Mouse (Mus musculus) c-Kit-positive CD71-positive TER-119-positive erythroid progenitor cells, embryonic 14.5 days (primary cell): ENCODE data around the gene G6pc.
"Not testable (repeated sequence)": the region's sequence is repeated elsewhere in the genome, so short reads cannot be mapped to it uniquely, and the experiment has no call there.

Experiments
- DNase-seq: peaks from one replicate; pipeline ENCODE4 v3.0.0-alpha.2; 2013; ENCODE audit warnings: low spot score

The G6pc gene

DNA sequence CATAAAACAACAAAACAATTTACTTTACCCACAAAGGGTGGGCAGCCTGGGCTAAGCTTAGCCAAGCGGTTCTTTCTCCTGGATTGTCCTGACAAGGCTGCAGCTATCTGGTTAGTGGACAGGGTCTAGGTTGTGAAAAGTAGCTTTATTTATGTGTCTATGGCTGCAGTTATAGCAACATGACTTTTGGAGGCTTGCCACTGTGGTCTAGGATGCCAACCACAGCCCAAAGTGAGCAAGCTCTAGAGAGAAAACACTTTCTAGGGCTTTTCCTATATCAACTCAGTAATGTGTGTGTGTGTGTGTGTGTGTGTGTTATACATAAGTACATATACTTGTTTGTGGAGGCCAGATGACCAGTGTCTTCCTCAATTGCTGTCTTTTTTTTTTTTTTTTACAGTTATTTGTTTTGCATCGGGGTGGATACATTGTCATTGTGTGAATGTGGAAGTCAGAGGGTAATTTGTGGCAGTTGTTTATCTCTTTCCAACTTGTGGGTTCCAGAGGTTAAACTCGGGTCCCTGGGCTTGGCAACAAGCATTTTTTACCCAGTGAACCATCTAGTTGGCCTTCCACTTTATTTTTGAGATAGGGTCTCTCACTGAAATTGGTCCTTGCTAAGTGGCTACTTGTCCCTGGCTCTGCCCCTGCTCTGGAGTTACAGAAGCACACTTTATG, 9.7 kb upstream of the G6pc start:
- no peak for DNase-seq

DNA sequence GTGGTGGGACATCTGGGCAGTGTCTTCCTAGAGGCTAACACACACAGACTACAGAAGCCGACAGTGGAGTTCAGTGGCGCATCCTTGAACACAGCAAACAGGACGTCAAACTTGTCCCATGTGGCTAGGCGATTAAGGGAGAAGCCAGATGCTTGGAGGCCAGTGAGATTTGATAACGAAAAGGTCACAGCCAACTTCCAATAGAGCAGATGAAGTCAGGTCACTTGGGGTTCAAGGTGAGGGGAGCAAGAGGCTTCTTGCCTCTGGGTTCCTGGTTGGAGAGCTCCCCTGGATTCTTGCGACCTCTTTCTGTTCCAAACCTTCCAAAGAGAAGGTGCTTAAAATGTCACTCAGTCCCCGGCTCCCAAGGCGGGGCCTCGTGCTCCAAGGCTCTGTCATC, 7.6 kb upstream of the G6pc start:
- DNase-seq: no peak

GRCm38 (mm10) chr11:101360651-101361113, 6.7 kb upstream of the G6pc start:
- no peak for DNase-seq

GRCm38 (mm10) chr11:101364531-101364931, 2.8 kb upstream of the G6pc start:
- DNase-seq: no peak

GRCm38 (mm10) chr11:101370141-101370540, 2.8 kb downstream of the G6pc start:
- DNase-seq: no peak

DNA sequence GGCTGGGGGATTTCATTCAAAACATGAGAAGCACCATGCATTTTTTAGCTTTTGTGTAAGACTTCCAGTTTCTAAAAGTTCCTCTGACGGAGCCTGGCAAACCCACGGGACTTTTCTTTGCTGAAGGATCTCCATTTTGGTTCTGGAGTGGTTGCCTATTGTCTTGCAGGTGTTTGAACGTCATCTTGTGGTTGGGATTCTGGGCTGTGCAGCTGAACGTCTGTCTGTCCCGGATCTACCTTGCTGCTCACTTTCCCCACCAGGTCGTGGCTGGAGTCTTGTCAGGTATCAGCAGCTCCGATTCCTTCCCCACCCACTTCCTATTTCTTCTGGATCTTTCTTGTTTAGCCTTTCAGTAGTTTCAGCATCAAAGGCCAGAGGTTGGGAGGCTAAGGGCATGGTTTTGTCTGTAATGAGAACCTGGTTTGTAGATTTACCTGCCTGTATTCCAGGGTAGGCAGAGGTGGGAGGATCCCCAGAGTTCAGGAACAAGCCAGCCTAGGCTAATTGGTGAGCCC, 7.1 kb downstream of the G6pc start:
- DNase-seq: no peak

DNA sequence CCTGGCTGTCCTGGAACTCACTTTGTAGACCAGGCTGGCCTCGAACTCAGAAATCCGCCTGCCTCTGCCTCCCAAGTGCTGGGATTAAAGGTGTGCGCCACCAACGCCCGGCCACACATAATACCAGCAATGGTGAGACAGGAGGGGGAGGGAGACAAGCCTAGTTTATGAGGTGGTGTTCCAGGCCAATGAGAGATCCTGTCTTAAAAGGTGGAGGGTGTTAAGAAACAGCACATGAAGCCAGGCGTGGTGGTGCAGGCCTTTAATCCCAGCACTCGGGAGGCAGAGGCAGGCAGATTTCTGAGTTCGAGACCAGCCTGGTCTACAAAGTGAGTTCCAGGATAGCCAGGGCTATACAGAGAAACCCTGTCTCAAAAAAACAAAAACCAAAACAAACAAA, 10.8 kb downstream of the G6pc start:
- not testable (repeated sequence) for DNase-seq

DNA sequence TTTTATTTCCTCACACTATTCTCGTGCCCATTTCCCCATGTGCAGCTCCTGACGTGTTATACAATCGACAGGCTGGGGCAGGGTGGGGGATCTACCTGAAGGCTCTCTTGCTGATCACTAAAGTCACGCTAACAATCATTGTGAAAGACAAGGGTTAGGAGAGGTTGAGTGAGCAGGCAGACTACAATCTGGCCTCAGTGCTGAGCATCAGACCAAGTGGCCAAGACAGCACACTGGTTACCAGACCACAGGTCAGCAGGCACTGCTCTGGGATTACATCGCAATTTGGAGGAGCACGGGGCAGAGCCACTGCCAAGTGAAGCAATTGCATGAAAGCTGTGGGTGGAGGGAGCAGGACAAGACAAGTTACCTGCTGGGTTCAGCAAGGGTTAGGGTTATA, 11.6 kb downstream of the G6pc start:
- DNase-seq: no peak

DNA sequence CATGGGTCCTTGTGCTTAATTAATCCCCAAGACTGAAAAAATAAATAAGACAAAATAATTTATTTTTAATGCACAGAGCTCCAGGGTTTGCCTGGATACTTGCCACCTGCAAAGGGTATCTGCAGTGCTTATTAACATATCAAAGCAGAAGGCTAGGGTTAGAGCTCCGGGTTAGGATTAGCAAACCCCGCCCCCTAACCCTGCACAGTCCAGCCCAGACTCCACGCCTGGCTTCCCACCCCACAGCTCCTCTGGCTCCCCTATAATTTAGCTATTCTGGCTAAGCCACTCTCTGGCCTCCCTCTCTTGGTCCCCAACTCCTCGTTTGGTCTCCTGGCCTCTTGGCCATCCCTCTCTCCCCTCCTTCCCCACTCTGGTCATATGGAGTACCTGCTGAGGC, 14.5 kb downstream of the G6pc start:
- DNase-seq: no peak

GRCm38 (mm10) chr11:101395110-101395509, 27.7 kb downstream of the G6pc start:
- peak; percentile 42 for DNase-seq

- no peak for DNase-seq
Observed at GRCm38 (mm10) chr11:101415306-101415705, 47.9 kb downstream of the G6pc start.

- DNase-seq: peak; percentile 70
Observed at GRCm38 (mm10) chr11:101416433-101417100, 49.2 kb downstream of the G6pc start.

DNA sequence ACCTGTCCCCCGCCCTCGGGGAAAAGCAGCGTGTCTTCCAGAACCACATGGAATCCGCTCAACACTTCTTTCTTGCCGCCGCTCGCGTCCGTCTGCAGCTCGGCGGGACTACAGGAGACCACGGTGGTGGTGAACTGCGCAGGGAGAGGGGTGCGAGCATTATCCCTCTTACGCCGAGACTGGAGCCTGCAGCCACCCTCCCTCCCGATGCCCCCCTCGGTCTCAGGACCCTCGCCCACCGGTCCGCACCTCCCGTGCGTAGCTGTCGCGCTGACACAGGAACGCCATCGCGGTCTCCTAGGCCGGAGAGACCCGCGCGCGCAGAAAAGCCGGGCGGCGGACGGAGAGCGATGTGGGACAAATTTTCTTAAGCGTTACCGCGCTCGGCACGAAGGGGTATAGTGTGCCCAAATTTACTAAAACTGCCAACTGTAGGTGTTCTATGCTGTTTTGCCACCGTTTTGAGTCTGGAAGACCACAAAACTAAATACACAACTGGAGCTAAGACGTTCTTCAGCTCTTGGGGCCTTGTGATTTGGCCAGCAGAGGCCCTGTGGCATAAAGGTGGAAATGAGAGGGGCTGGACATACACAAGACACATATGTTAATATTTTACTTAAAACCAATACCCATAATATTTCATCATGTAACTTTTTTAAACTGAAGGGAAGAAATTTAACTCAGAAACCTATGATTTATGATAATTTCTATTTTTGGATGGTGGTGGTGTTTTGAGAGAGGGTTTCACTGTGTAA, 49.9 kb downstream of the G6pc start, which contains the start of gene Aarsd1:
Aarsd1 (minus strand) TSS at position 515 of the 755 bp plus-strand sequence.
- peak; percentile 82 for DNase-seq

- DNase-seq: no peak
Observed at GRCm38 (mm10) chr11:101418991-101419390, 51.6 kb downstream of the G6pc start.

DNA sequence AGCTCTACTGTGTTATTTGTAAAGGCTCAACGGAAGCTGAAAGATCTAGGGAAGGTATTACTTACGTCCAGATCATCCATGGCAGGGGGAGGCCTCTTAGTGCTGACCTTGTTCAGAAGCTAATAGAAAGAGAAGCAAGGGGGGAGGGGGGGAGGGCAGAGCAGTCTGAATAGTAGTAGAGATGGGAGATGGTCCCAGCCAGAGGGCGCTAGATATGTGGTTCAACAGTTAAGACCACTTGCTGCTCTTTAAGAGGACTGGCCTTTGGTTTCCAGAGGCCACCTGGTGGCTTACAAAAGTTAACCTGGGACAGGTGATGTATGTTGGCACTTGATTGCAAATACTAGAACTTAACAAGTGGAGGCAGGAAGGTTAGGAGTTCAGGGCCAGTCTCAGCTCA, 52.2 kb downstream of the G6pc start:
- DNase-seq: no peak

DNA sequence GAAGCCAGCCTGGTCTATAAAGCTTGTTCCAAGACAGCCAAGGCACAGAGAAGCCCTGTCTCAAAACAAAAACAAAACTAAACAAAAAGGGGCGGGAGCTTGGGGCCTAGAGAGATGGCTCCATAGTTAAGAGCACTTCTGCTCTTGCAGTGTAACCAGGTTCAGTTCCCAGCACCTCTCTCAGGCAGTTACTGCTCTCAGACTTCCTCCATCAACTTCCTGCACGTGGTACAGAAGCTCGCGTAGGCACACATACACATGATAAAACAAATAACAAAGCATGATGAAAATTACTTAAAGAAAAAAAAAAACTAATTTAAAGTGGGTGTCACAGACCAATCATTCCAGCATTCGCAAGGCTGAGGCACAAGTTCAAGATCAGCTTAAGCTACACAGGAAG, 52.8 kb downstream of the G6pc start:
- DNase-seq: no peak

GRCm38 (mm10) chr11:101424105-101424851, 56.9 kb downstream of the G6pc start, which contains the start of gene Gm27029:
Gene Gm27029 (minus strand): TSS chr11:101424796.
- no peak for DNase-seq

DNA sequence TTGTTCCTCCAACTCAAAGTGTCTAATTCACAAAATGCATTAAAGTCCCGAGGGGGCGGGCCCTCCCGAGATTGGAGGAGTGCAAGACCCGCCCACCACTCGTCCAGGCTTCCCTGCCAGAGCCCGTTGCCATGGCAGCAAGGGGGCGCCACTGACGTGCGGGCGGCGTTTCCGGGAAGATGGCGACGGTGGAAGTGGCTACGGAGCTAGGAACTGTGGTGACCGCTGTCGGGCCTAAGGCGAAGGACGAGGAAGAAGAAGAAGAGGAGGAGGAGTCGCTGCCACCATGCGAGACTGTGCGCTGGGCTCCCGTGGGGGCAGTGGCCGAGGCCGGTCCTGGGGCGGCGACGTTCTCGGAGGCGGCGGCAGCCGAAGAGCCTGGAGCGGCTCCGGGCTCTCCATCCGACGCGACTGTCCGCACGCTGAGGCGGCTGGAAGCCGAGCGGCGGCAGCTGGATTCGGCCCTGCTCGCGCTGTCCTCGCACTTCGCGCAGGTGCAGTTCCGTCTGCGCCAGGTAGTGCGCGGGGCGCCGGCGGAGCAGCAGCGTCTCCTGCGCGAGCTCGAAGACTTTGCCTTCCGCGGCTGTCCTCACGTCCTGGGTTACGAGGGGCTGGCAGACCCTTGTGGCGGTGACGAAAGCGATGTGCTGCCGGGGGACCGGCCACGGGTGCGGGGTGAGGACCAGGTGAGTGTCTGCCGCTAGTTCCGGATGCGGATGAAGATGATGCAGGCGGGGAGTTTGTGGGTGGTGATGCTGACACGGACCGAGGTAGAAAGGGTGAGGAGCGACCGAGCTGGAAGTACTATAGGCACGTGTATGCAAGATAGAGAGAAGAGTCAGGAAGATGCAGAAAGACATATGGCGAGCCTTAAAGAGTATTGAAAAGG, 57.8 kb downstream of the G6pc start, which contains the start of the genes Rundc1 and Ptges3l:
Rundc1 (plus strand) TSS at position 161 of the 889 bp plus-strand sequence.
Ptges3l (minus strand) TSS at position 409 of the 889 bp plus-strand sequence.
- peak; percentile 94 for DNase-seq

GRCm38 (mm10) chr11:101426165-101426564, 58.8 kb downstream of the G6pc start:
- no peak for DNase-seq
